10 mouse cellular contexts compared by ENCODE assay signal in genomic region chr7:65280944-65281912, GRCm38 (mm10).
DNase-seq lines count a peak whose midpoint lies in the region.
"Had no signal": no experiment of that assay in that cellular context is flagged by ENCODE, and none has a peak within 500 bp of the region (broad histone marks: within the 10 kb centered on the region; RNA-seq: fewer than 3 reads in every experiment).

No protein-coding gene starts in this region.

- intact Hi-C loops in gastrocnemius, postnatal 14 days (cut with DNase I; ENCODE audit: low total_unique reads) = no loop called here
- intact Hi-C loops in gastrocnemius, postnatal 36 days (cut with DNase I) = no loop called here
- intact Hi-C loops in heart, postnatal 36 days (cut with DNase I) = no loop called here
- intact Hi-C loops in left cerebral cortex, postnatal 14 days (cut with DNase I) = no loop called here

- peaks cover 16% of the 10 kb centered on the region for H3K4me1 ChIP-seq in embryonic facial prominence, embryonic 10.5 days
- peaks cover 37% of the 10 kb centered on the region for H3K4me1 ChIP-seq in midbrain, embryonic 10.5 days
- H3K4me1 ChIP-seq: heart, embryonic 15.5 days had no signal

- H3K27ac ChIP-seq in embryonic facial prominence, embryonic 10.5 days (replicated peaks) = peak overlapping the region; percentile 40; the same call in 1 of the 2 replicates
- H3K27ac ChIP-seq in midbrain, embryonic 10.5 days (replicated peaks) = peak overlapping the region; percentile 82
- H3K27ac ChIP-seq: heart, embryonic 15.5 days; layer of hippocampus, adult 2 months had no signal

- WGBS in embryonic facial prominence, embryonic 10.5 days = 81% methylated on average over 10 of the region's 10 CpGs
- WGBS in midbrain, embryonic 10.5 days = 64% methylated on average over 10 of the region's 10 CpGs

- peak; percentile 59 for DNase-seq in gastrocnemius, postnatal 14 days
- DNase-seq in gastrocnemius, postnatal 36 days = no peak
- DNase-seq in embryonic facial prominence, embryonic 10.5 days (ENCODE audit: low spot score) = no peak
- DNase-seq in heart, postnatal 36 days = peak; percentile 13 to 45
- DNase-seq in midbrain, embryonic 10.5 days (ENCODE audit: low spot score) = peak; percentile 38
- DNase-seq in right cerebral cortex, adult 18-20 months = no peak
- no peak for DNase-seq in embryo, embryonic 10 days (ENCODE audit: low spot score)
- DNase-seq in left cerebral cortex, postnatal 14 days (ENCODE audit: low spot score in 2 of 2) = no peak

- H3K27me3 ChIP-seq in embryonic facial prominence, embryonic 10.5 days (replicated peaks; ENCODE audit: low read depth, poor library complexity, severe bottlenecking) = no peaks in the 10 kb centered on the region
- no peaks in the 10 kb centered on the region for H3K27me3 ChIP-seq in midbrain, embryonic 10.5 days (ENCODE audit: low read depth, poor library complexity, severe bottlenecking)
- H3K27me3 ChIP-seq: heart, embryonic 15.5 days had no signal

- H3K9me3 ChIP-seq in embryonic facial prominence, embryonic 10.5 days = no peaks in the 10 kb centered on the region
- H3K9me3 ChIP-seq in midbrain, embryonic 10.5 days (replicated peaks) = no peaks in the 10 kb centered on the region
- H3K9me3 ChIP-seq: heart, embryonic 15.5 days had no signal

- H3K4me3 ChIP-seq in embryonic facial prominence, embryonic 10.5 days = no peak overlapping the region
- no peak overlapping the region for H3K4me3 ChIP-seq in midbrain, embryonic 10.5 days
- H3K4me3 ChIP-seq: heart, embryonic 15.5 days; layer of hippocampus, adult 2 months had no signal

- H3K36me3 ChIP-seq in embryonic facial prominence, embryonic 10.5 days (replicated peaks) = no peaks in the 10 kb centered on the region
- no peaks in the 10 kb centered on the region for H3K36me3 ChIP-seq in midbrain, embryonic 10.5 days
- H3K36me3 ChIP-seq: heart, embryonic 15.5 days had no signal

Comparison
In these comparisons a context has a peak if more than half of its experiments do, and no peak if none do; other contexts are left out.
1. DNase-seq: peak in gastrocnemius, postnatal 14 days (single experiment), heart, postnatal 36 days (2 of 2) and midbrain, embryonic 10.5 days (single experiment); none in gastrocnemius, postnatal 36 days (0 of 2), embryonic facial prominence, embryonic 10.5 days (single experiment), right cerebral cortex, adult 18-20 months (single experiment), embryo, embryonic 10 days (single experiment) and left cerebral cortex, postnatal 14 days (0 of 2).